Mouse (Mus musculus): ENCODE data around the gene Znfx1. TPM values are rescaled to one million over a fixed set of nuclear protein-coding genes. Genes with fewer than 3 reads are reported as not detected.

Gene Znfx1
- polyA plus RNA-seq, 1 experiment from 2014 or later, result 7.8 TPM

- Histone ChIP-seq H3K9ac (ENCODE audit: low read length) (no peak overlapping the region; the same call in 1 of the 2 replicates), H3K36me3 (ENCODE audit: control insufficient read depth, insufficient read depth, low read length) (no peaks in the 10 kb centered on the region), H3K4me2 (ENCODE audit: low read length) (no peak overlapping the region), H3K4me3 (ENCODE audit: control insufficient read depth in 1 of 2, insufficient read depth in 1 of 2, low read depth in 1 of 2, low read length in 2 of 2) (no peak overlapping the region), H3K27ac (replicated peaks in 1 of 2; ENCODE audit: control insufficient read depth in 1 of 2, insufficient read depth in 1 of 2, low read depth in 2 of 2, low read length in 2 of 2) (no peak overlapping the region), H3K4me1 (ENCODE audit: control insufficient read depth in 2 of 2, insufficient read depth in 2 of 2, low read length in 2 of 2) (peaks cover 8 to 12% of the 10 kb centered on the region in 2 experiments), H3K27me3 (ENCODE audit: control insufficient read depth, insufficient read depth, low read length) (no peaks in the 10 kb centered on the region), H3K9me3 (ENCODE audit: control insufficient read depth, low read length) (no peaks in the 10 kb centered on the region)
- 30% methylated on average over 7 of the region's 7 CpGs for WGBS
- no peak for ATAC-seq (ENCODE audit: insufficient number of reproducible peaks, insufficient read depth, low FRiP score, low read depth)
Measured at GRCm38 (mm10) chr2:167078486-167078885, 15.7 kb upstream of the Znfx1 start.

- H3K9ac ChIP-seq (ENCODE audit: low read length), result no peak overlapping the region
- H3K27ac ChIP-seq (replicated peaks in 1 of 2; ENCODE audit: control insufficient read depth in 1 of 2, insufficient read depth in 1 of 2, low read depth in 2 of 2, low read length in 2 of 2), result no peak overlapping the region
- H3K36me3 ChIP-seq (ENCODE audit: control insufficient read depth, insufficient read depth, low read length), result no peaks in the 10 kb centered on the region
- no peak overlapping the region for H3K4me3 ChIP-seq (ENCODE audit: control insufficient read depth in 1 of 2, insufficient read depth in 1 of 2, low read depth in 1 of 2, low read length in 2 of 2)
- H3K4me2 ChIP-seq (ENCODE audit: low read length), result no peak overlapping the region
- H3K4me1 ChIP-seq (ENCODE audit: control insufficient read depth in 2 of 2, insufficient read depth in 2 of 2, low read length in 2 of 2), result peaks cover 8 to 12% of the 10 kb centered on the region in 2 experiments
- H3K9me3 ChIP-seq (ENCODE audit: control insufficient read depth, low read length), result no peaks in the 10 kb centered on the region
- WGBS, result 80% methylated on average over 11 of the region's 11 CpGs
- ATAC-seq (ENCODE audit: insufficient number of reproducible peaks, insufficient read depth, low FRiP score, low read depth), result no peak
- H3K27me3 ChIP-seq (ENCODE audit: control insufficient read depth, insufficient read depth, low read length), result no peaks in the 10 kb centered on the region
Measured at GRCm38 (mm10) chr2:167077199-167077962, 14.6 kb upstream of the Znfx1 start.

GRCm38 (mm10) chr2:167076759-167077158, 13.9 kb upstream of the Znfx1 start:
- H3K4me1 ChIP-seq (ENCODE audit: control insufficient read depth in 2 of 2, insufficient read depth in 2 of 2, low read length in 2 of 2), result peaks cover 8 to 12% of the 10 kb centered on the region in 2 experiments
- no peak for ATAC-seq (ENCODE audit: insufficient number of reproducible peaks, insufficient read depth, low FRiP score, low read depth)
- no peak overlapping the region for H3K4me3 ChIP-seq (ENCODE audit: control insufficient read depth in 1 of 2, insufficient read depth in 1 of 2, low read depth in 1 of 2, low read length in 2 of 2)
- 77% methylated on average over 2 of the region's 2 CpGs for WGBS
- no peak overlapping the region for H3K27ac ChIP-seq (replicated peaks in 1 of 2; ENCODE audit: control insufficient read depth in 1 of 2, insufficient read depth in 1 of 2, low read depth in 2 of 2, low read length in 2 of 2)
- H3K4me2 ChIP-seq (ENCODE audit: low read length), result no peak overlapping the region
- H3K27me3 ChIP-seq (ENCODE audit: control insufficient read depth, insufficient read depth, low read length), result no peaks in the 10 kb centered on the region
- no peaks in the 10 kb centered on the region for H3K9me3 ChIP-seq (ENCODE audit: control insufficient read depth, low read length)
- no peaks in the 10 kb centered on the region for H3K36me3 ChIP-seq (ENCODE audit: control insufficient read depth, insufficient read depth, low read length)
- no peak overlapping the region for H3K9ac ChIP-seq (ENCODE audit: low read length)

GRCm38 (mm10) chr2:167076352-167076751, 13.5 kb upstream of the Znfx1 start:
- ATAC-seq (ENCODE audit: insufficient number of reproducible peaks, insufficient read depth, low FRiP score, low read depth), result no peak
- Histone ChIP-seq H3K4me3 (ENCODE audit: control insufficient read depth in 1 of 2, insufficient read depth in 1 of 2, low read depth in 1 of 2, low read length in 2 of 2) (no peak overlapping the region), H3K9ac (ENCODE audit: low read length) (no peak overlapping the region), H3K36me3 (ENCODE audit: control insufficient read depth, insufficient read depth, low read length) (no peaks in the 10 kb centered on the region), H3K4me1 (ENCODE audit: control insufficient read depth in 2 of 2, insufficient read depth in 2 of 2, low read length in 2 of 2) (peaks cover 8 to 13% of the 10 kb centered on the region in 2 experiments), H3K4me2 (ENCODE audit: low read length) (no peak overlapping the region), H3K27me3 (ENCODE audit: control insufficient read depth, insufficient read depth, low read length) (no peaks in the 10 kb centered on the region), H3K27ac (replicated peaks in 1 of 2; ENCODE audit: control insufficient read depth in 1 of 2, insufficient read depth in 1 of 2, low read depth in 2 of 2, low read length in 2 of 2) (no peak overlapping the region), H3K9me3 (ENCODE audit: control insufficient read depth, low read length) (no peaks in the 10 kb centered on the region)
- 88% methylated on average over 4 of the region's 4 CpGs for WGBS

GRCm38 (mm10) chr2:167074587-167074986, 11.8 kb upstream of the Znfx1 start:
- H3K36me3 ChIP-seq (ENCODE audit: control insufficient read depth, insufficient read depth, low read length), result no peaks in the 10 kb centered on the region
- H3K27ac ChIP-seq (replicated peaks in 1 of 2; ENCODE audit: control insufficient read depth in 1 of 2, insufficient read depth in 1 of 2, low read depth in 2 of 2, low read length in 2 of 2), result no peak overlapping the region
- H3K27me3 ChIP-seq (ENCODE audit: control insufficient read depth, insufficient read depth, low read length), result no peaks in the 10 kb centered on the region
- H3K4me1 ChIP-seq (ENCODE audit: control insufficient read depth in 2 of 2, insufficient read depth in 2 of 2, low read length in 2 of 2), result peaks cover 14 to 17% of the 10 kb centered on the region in 2 experiments
- no peaks in the 10 kb centered on the region for H3K9me3 ChIP-seq (ENCODE audit: control insufficient read depth, low read length)
- H3K9ac ChIP-seq (ENCODE audit: low read length), result no peak overlapping the region
- no peak for ATAC-seq (ENCODE audit: insufficient number of reproducible peaks, insufficient read depth, low FRiP score, low read depth)
- H3K4me3 ChIP-seq (ENCODE audit: control insufficient read depth in 1 of 2, insufficient read depth in 1 of 2, low read depth in 1 of 2, low read length in 2 of 2), result no peak overlapping the region
- no peak overlapping the region for H3K4me2 ChIP-seq (ENCODE audit: low read length)
- 88% methylated on average over 5 of the region's 5 CpGs for WGBS

GRCm38 (mm10) chr2:167071641-167072601, 9.1 kb upstream of the Znfx1 start:
- 9% methylated on average over 22 of the region's 22 CpGs for WGBS
- Histone ChIP-seq H3K27ac (replicated peaks in 1 of 2; ENCODE audit: control insufficient read depth in 1 of 2, insufficient read depth in 1 of 2, low read depth in 2 of 2, low read length in 2 of 2) (0 out of 4 replicates have a peak overlapping the region, but pooled peaks of 1 of the 2 experiments have one; percentile 46), H3K4me1 (ENCODE audit: control insufficient read depth in 2 of 2, insufficient read depth in 2 of 2, low read length in 2 of 2) (peaks cover 6 to 8% of the 10 kb centered on the region in 2 experiments; a peak in 2 of 4 replicates), H3K36me3 (ENCODE audit: control insufficient read depth, insufficient read depth, low read length) (no peaks in the 10 kb centered on the region), H3K4me3 (ENCODE audit: control insufficient read depth in 1 of 2, insufficient read depth in 1 of 2, low read depth in 1 of 2, low read length in 2 of 2) (peak overlapping the region; percentile 43 to 51), H3K4me2 (ENCODE audit: low read length) (peak overlapping the region; percentile 61), H3K9me3 (ENCODE audit: control insufficient read depth, low read length) (no peaks in the 10 kb centered on the region), H3K9ac (ENCODE audit: low read length) (peak overlapping the region; percentile 62), H3K27me3 (ENCODE audit: control insufficient read depth, insufficient read depth, low read length) (no peaks in the 10 kb centered on the region)
- ATAC-seq (ENCODE audit: insufficient number of reproducible peaks, insufficient read depth, low FRiP score, low read depth), result peak; percentile 82

- no peak for ATAC-seq (ENCODE audit: insufficient number of reproducible peaks, insufficient read depth, low FRiP score, low read depth)
- peaks cover 5% of the 10 kb centered on the region for H3K36me3 ChIP-seq (ENCODE audit: control insufficient read depth, insufficient read depth, low read length)
- no peaks in the 10 kb centered on the region for H3K27me3 ChIP-seq (ENCODE audit: control insufficient read depth, insufficient read depth, low read length)
- 19% methylated on average over 12 of the region's 12 CpGs for WGBS
- peaks cover 6 to 8% of the 10 kb centered on the region in 2 experiments; a peak in 2 of 4 replicates for H3K4me1 ChIP-seq (ENCODE audit: control insufficient read depth in 2 of 2, insufficient read depth in 2 of 2, low read length in 2 of 2)
- no peak overlapping the region for H3K27ac ChIP-seq (replicated peaks in 1 of 2; ENCODE audit: control insufficient read depth in 1 of 2, insufficient read depth in 1 of 2, low read depth in 2 of 2, low read length in 2 of 2)
- peak overlapping the region; percentile 62 for H3K9ac ChIP-seq (ENCODE audit: low read length)
- no peaks in the 10 kb centered on the region for H3K9me3 ChIP-seq (ENCODE audit: control insufficient read depth, low read length)
- H3K4me2 ChIP-seq (ENCODE audit: low read length), result peak overlapping the region; percentile 61
- peak overlapping the region; percentile 43 to 51 for H3K4me3 ChIP-seq (ENCODE audit: control insufficient read depth in 1 of 2, insufficient read depth in 1 of 2, low read depth in 1 of 2, low read length in 2 of 2)
Measured at GRCm38 (mm10) chr2:167071266-167071640, 8.4 kb upstream of the Znfx1 start.

Measured in heart, embryonic 14.5 days (tissue).